Mouse (Mus musculus): ENCODE data around the gene Orai1. TPM values are rescaled to one million over a fixed set of nuclear protein-coding genes. Genes with fewer than 3 reads are reported as not detected.
"Not testable (repeated sequence)": the region's sequence is repeated elsewhere in the genome, so short reads cannot be mapped to it uniquely, and the experiment has no call there.

The Orai1 gene
- polyA plus RNA-seq, 1 experiment = 63.2 TPM

- peak overlapping the region; percentile 7 for H3K27ac ChIP-seq (ENCODE audit: insufficient read depth, low read depth, low read length)
- H3K27me3 ChIP-seq (replicated peaks; ENCODE audit: control insufficient read depth, insufficient read depth, low read length) = no peaks in the 10 kb centered on the region
- no peak for TF ChIP-seq POLR2A (IDR thresholded peaks at IDR 0.05; ENCODE audit: low read depth, low read length)
- TF ChIP-seq CTCF (conservative IDR thresholded peaks at IDR 0.05; ENCODE audit: insufficient read depth, insufficient read length, low read depth, low read length) = no peak
- no peak for DNase-seq
- H3K4me1 ChIP-seq (ENCODE audit: control insufficient read depth, insufficient read depth, low read length) = peaks cover 7% of the 10 kb centered on the region; the same call in 1 of the 2 replicates
- peak overlapping the region; percentile 33 for H3K4me3 ChIP-seq (ENCODE audit: insufficient read depth, low read depth, low read length)
- no peaks in the 10 kb centered on the region for H3K36me3 ChIP-seq (ENCODE audit: control insufficient read depth, insufficient read depth, low read length)
- 29% methylated on average over 16 of the region's 16 CpGs for WGBS
Observed at GRCm38 (mm10) chr5:123058251-123059102, 43.6 kb downstream of the Orai1 start.

- Histone ChIP-seq H3K4me3 (ENCODE audit: insufficient read depth, low read depth, low read length) (no peak overlapping the region), H3K27me3 (replicated peaks; ENCODE audit: control insufficient read depth, insufficient read depth, low read length) (no peaks in the 10 kb centered on the region), H3K4me1 (ENCODE audit: control insufficient read depth, insufficient read depth, low read length) (peaks cover 7% of the 10 kb centered on the region; the same call in 1 of the 2 replicates), H3K27ac (ENCODE audit: insufficient read depth, low read depth, low read length) (peak overlapping the region; percentile 19; the same call in 1 of the 2 replicates), H3K36me3 (ENCODE audit: control insufficient read depth, insufficient read depth, low read length) (no peaks in the 10 kb centered on the region)
- TF ChIP-seq POLR2A (IDR thresholded peaks at IDR 0.05; ENCODE audit: low read depth, low read length) = no peak
- peak; percentile 60 for TF ChIP-seq CTCF (conservative IDR thresholded peaks at IDR 0.05; ENCODE audit: insufficient read depth, insufficient read length, low read depth, low read length)
- DNase-seq = peak; percentile 79
- 20% methylated on average over 14 of the region's 14 CpGs for WGBS
Observed at GRCm38 (mm10) chr5:123059757-123060520, 45.1 kb downstream of the Orai1 start.

- no peak overlapping the region for H3K27ac ChIP-seq (ENCODE audit: insufficient read depth, low read depth, low read length)
- no peaks in the 10 kb centered on the region for H3K27me3 ChIP-seq (replicated peaks; ENCODE audit: control insufficient read depth, insufficient read depth, low read length)
- no peak overlapping the region for H3K4me3 ChIP-seq (ENCODE audit: insufficient read depth, low read depth, low read length)
- peaks cover 7% of the 10 kb centered on the region; the same call in 1 of the 2 replicates for H3K4me1 ChIP-seq (ENCODE audit: control insufficient read depth, insufficient read depth, low read length)
- WGBS = 40% methylated on average over 9 of the region's 9 CpGs
- H3K36me3 ChIP-seq (ENCODE audit: control insufficient read depth, insufficient read depth, low read length) = no peaks in the 10 kb centered on the region
- peak; percentile 48 for DNase-seq
- no peak for TF ChIP-seq POLR2A (IDR thresholded peaks at IDR 0.05; ENCODE audit: low read depth, low read length)
- no peak for TF ChIP-seq CTCF (conservative IDR thresholded peaks at IDR 0.05; ENCODE audit: insufficient read depth, insufficient read length, low read depth, low read length)
Observed at GRCm38 (mm10) chr5:123060706-123061401, 46.0 kb downstream of the Orai1 start.

- not testable (repeated sequence) for H3K36me3 ChIP-seq (ENCODE audit: control insufficient read depth, insufficient read depth, low read length); DNase-seq; H3K27ac ChIP-seq (ENCODE audit: insufficient read depth, low read depth, low read length); H3K27me3 ChIP-seq (replicated peaks; ENCODE audit: control insufficient read depth, insufficient read depth, low read length); H3K4me1 ChIP-seq (ENCODE audit: control insufficient read depth, insufficient read depth, low read length); H3K4me3 ChIP-seq (ENCODE audit: insufficient read depth, low read depth, low read length)
- 72% methylated on average over 6 of the region's 6 CpGs for WGBS
Observed at GRCm38 (mm10) chr5:123061402-123061749, 46.5 kb downstream of the Orai1 start.

- peaks cover 8% of the 10 kb centered on the region; the same call in 1 of the 2 replicates for H3K4me1 ChIP-seq (ENCODE audit: control insufficient read depth, insufficient read depth, low read length)
- DNase-seq = no peak
- TF ChIP-seq CTCF (conservative IDR thresholded peaks at IDR 0.05; ENCODE audit: insufficient read depth, insufficient read length, low read depth, low read length) = no peak
- TF ChIP-seq POLR2A (IDR thresholded peaks at IDR 0.05; ENCODE audit: low read depth, low read length) = no peak
- 81% methylated on average over 3 of the region's 3 CpGs for WGBS
- H3K4me3 ChIP-seq (ENCODE audit: insufficient read depth, low read depth, low read length) = no peak overlapping the region
- no peaks in the 10 kb centered on the region for H3K36me3 ChIP-seq (ENCODE audit: control insufficient read depth, insufficient read depth, low read length)
- no peak overlapping the region for H3K27ac ChIP-seq (ENCODE audit: insufficient read depth, low read depth, low read length)
- no peaks in the 10 kb centered on the region for H3K27me3 ChIP-seq (replicated peaks; ENCODE audit: control insufficient read depth, insufficient read depth, low read length)
Observed at GRCm38 (mm10) chr5:123063141-123063540, 48.3 kb downstream of the Orai1 start.

GRCm38 (mm10) chr5:123064207-123064606 lies 49.3 kb downstream of the Orai1 start:
- H3K27ac ChIP-seq (ENCODE audit: insufficient read depth, low read depth, low read length) = no peak overlapping the region
- no peaks in the 10 kb centered on the region for H3K27me3 ChIP-seq (replicated peaks; ENCODE audit: control insufficient read depth, insufficient read depth, low read length)
- DNase-seq = peak; percentile 71
- H3K4me3 ChIP-seq (ENCODE audit: insufficient read depth, low read depth, low read length) = no peak overlapping the region
- no peaks in the 10 kb centered on the region for H3K36me3 ChIP-seq (ENCODE audit: control insufficient read depth, insufficient read depth, low read length)
- 23% methylated on average over 6 of the region's 6 CpGs for WGBS
- peaks cover 8% of the 10 kb centered on the region; the same call in 1 of the 2 replicates for H3K4me1 ChIP-seq (ENCODE audit: control insufficient read depth, insufficient read depth, low read length)
- no peak for TF ChIP-seq POLR2A (IDR thresholded peaks at IDR 0.05; ENCODE audit: low read depth, low read length)
- TF ChIP-seq CTCF (conservative IDR thresholded peaks at IDR 0.05; ENCODE audit: insufficient read depth, insufficient read length, low read depth, low read length) = 0 out of 2 replicates have a peak, but pooled peaks have one; percentile 14
